Mouse (Mus musculus): ENCODE results near the gene Pja2. TPM values are rescaled to one million over a fixed set of nuclear protein-coding genes. Genes with fewer than 3 reads are reported as not detected.

The Pja2 gene
- polyA plus RNA-seq (2014; fragmentation: Illumina TruSeq; extraction: RNeasy Lipid Tissue Mini Kit (QIAGEN cat#74804); ENCODE audit: low read depth, low replicate concordance) = 119 TPM

GRCm38 (mm10) chr17:64331898-64332769 is at the start of gene Pja2:
Gene Pja2 (minus strand): TSS chr17:64331916.

All from kidney, adult 10 weeks (tissue).